Comparison of ENCODE assay signal across 14 mouse cellular contexts in the genomic region with DNA sequence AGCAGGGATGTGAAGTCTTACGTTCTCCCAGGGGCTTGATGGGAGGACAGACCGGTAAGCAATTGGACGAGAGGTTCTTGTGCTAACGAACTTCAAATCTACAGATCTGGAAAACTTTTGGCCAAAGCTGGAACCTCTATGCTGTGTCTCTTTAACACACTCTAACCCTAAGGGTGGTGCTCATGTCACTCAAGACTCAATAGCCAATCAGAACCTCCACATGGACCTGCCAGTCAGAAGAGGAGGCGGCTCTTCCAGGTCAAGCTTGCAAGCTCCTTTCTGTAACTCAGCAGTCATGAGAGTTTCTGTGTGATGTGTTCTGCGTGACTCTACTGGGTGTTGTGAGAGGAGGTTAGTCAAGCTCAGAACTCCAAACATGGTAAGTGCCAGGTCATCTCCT. TPM values are rescaled to one million over a fixed set of nuclear protein-coding genes. Genes with fewer than 3 reads are reported as not detected.
DNase-seq lines count a peak whose midpoint lies in the region; TF ChIP-seq lines count a peak whose summit lies in the region.
"Not testable (repeated sequence)": the region's sequence is repeated elsewhere in the genome, so short reads cannot be mapped to it uniquely, and the experiment has no call there.
"Had no signal": no experiment of that assay in that cellular context is flagged by ENCODE, and none has a peak within 500 bp of the region (broad histone marks: within the 10 kb centered on the region; RNA-seq: fewer than 3 reads in every experiment).

Gm14440 (plus strand) TSS at position 301 of the 400 bp plus-strand sequence.

- not testable (repeated sequence) for TF ChIP-seq POLR2A in lung, adult 2 months (IDR thresholded peaks at IDR 0.05; ENCODE audit: borderline replicate concordance, extremely low read depth, low read depth, low read length)

- WGBS in lung, adult 2 months: no CpG with 5 or more reads among the region's 6 CpGs

- not testable (repeated sequence) for DNase-seq in adrenal gland, postnatal 36 days; left cerebral cortex, adult 2 months (ENCODE audit: extremely low spot score in 1 of 2, low spot score in 2 of 2); left cerebral cortex, postnatal 25 days (ENCODE audit: low spot score in 2 of 2); lung, adult 2 months

- H3K27ac ChIP-seq in brown adipose tissue, adult 24 weeks (replicated peaks; ENCODE audit: low read depth, low read length); left cerebral cortex, adult 2 months: not testable (repeated sequence)

- not testable (repeated sequence) for H3K4me1 ChIP-seq in brown adipose tissue, adult 24 weeks (ENCODE audit: control insufficient read depth, insufficient read depth, insufficient read length, low read length); lung, adult 2 months (ENCODE audit: control insufficient read depth, insufficient read depth, low read length)

- intact Hi-C loops in left cerebral cortex, adult 2 months (cut with DNase I); left cerebral cortex, postnatal 25 days (cut with DNase I): not testable (repeated sequence)

- TF ChIP-seq CTCF in left cerebral cortex, adult 2 months (IDR thresholded peaks at IDR 0.05); lung, adult 2 months (IDR thresholded peaks at IDR 0.05; ENCODE audit: insufficient read depth, low read length): not testable (repeated sequence)

- H3K4me3 ChIP-seq in brown adipose tissue, adult 24 weeks (ENCODE audit: insufficient read depth, low read depth, low read length); left cerebral cortex, adult 2 months; lung, adult 2 months (replicated peaks; ENCODE audit: extremely low read depth, low read depth, low read length): not testable (repeated sequence)

RNA-seq across cellular contexts. Expression of gene Gm14440, which starts in this region (rescaled TPM):
- 10 to 100 TPM; 11.9 to 15.7 TPM for total RNA-seq in adrenal gland, postnatal 36 days (2021)
- 8.0 and 11.8 TPM in 2 replicates for polyA plus RNA-seq in brown adipose tissue, adult 24 weeks (2012; ENCODE audit: insufficient read depth, insufficient read length, missing spikeins)
- 10 to 100 TPM; 11.9 to 12.5 TPM for total RNA-seq in left cerebral cortex, adult 2 months (2021)
- total RNA-seq in left cerebral cortex, postnatal 25 days (2021): 10 to 100 TPM; 11.4 to 13.4 TPM
- not detected in 2 replicates for polyA plus RNA-seq in lung, adult 2 months (2012; rRNA removed)
- total RNA-seq: adrenal gland, postnatal 25 days; CH12.LX; G1E; MEL had no signal
- polyA plus RNA-seq: adrenal gland, adult 2 months; brain, embryonic 14.5 days; C2C12; cerebellum, adult 2 months; Patski had no signal
